Comparison of ENCODE assay signal across 21 mouse cellular contexts in the genomic region with DNA sequence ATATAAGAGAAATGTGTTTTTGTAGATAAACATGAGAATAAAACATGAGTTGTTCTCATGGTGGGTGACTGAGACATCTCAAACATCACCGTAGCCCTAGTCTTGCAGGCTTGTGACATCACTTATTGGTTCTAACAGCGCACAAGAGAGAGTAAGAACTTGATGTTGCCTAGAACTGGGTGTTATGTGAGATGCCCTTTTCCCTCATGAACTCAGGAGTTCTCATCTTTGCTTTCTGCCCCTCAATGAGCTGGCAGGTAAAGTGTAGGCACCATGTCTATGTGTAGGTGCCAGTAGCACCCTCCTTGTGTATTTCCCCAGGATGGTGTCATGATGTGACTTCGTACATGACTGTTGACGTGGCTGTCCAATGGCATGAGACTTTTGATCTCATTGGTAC.
"Had no signal": no experiment of that assay in that cellular context is flagged by ENCODE, and none has a peak within 500 bp of the region (broad histone marks: within the 10 kb centered on the region; RNA-seq: fewer than 3 reads in every experiment).

No protein-coding gene starts in this region.

- DNase-seq: kidney, adult 11 months; kidney, adult 9 months; kidney, postnatal 14 days; liver; lung, adult 18-20 months; lung, postnatal 10 days; midbrain, embryonic 14.5 days; right cerebral cortex, adult 18-20 months; right cerebral cortex, postnatal 14 days; right cerebral cortex, postnatal 4 days; thymus, adult 2 months had no signal

- H3K36me3 ChIP-seq: intestine, embryonic 15.5 days; limb, embryonic 10.5 days; limb, embryonic 13.5 days; liver, embryonic 12.5 days; liver, embryonic 15.5 days; lung, embryonic 15.5 days; neural tube, embryonic 12.5 days; neural tube, embryonic 15.5 days had no signal

- H3K4me3 ChIP-seq: intestine, embryonic 15.5 days; limb, embryonic 10.5 days; limb, embryonic 13.5 days; liver, embryonic 12.5 days; liver, embryonic 15.5 days; lung, embryonic 15.5 days; midbrain, embryonic 10.5 days; neural tube, embryonic 12.5 days; neural tube, embryonic 15.5 days had no signal

- H3K27ac ChIP-seq: intestine, embryonic 15.5 days; limb, embryonic 13.5 days; liver, embryonic 15.5 days; midbrain, embryonic 10.5 days; neural tube, embryonic 12.5 days; neural tube, embryonic 15.5 days; stomach, postnatal 0 days had no signal

- H3K27me3 ChIP-seq: intestine, embryonic 15.5 days; limb, embryonic 13.5 days; liver, embryonic 12.5 days; liver, embryonic 15.5 days; lung, embryonic 15.5 days; neural tube, embryonic 12.5 days; neural tube, embryonic 15.5 days had no signal
